Mouse (Mus musculus) liver, embryonic 14.5 days (tissue): Measurements from ENCODE around the gene St8sia6.
"Not testable (repeated sequence)": the region's sequence is repeated elsewhere in the genome, so short reads cannot be mapped to it uniquely, and the experiment has no call there.

Experiments
- CTCF ChIP-seq: IDR thresholded peaks from 2 replicates; pipeline ENCODE4 v1.5.1; 2016; ENCODE audit warnings: antibody characterized with exemption, low read depth, control low read depth
- EP300 ChIP-seq: IDR thresholded peaks from 2 replicates; pipeline ENCODE4 v1.6.1; 2016; ENCODE audit warnings: antibody characterized with exemption, low read depth

- TF ChIP-seq CTCF, EP300: not testable (repeated sequence)
Observed at GRCm38 (mm10) chr2:13785992-13786391, 7.9 kb downstream of the St8sia6 start.
